Mouse (Mus musculus): ENCODE results near the gene Panx3.
A peak's percentile ranks its signal among the peaks of the same experiment; 100 is the strongest.

Gene Panx3

GRCm38 (mm10) chr9:37669115-37669514 lies at the start of gene Panx3:
Gene Panx3, minus strand, starts transcription at chr9:37669235.
- DNase-seq = no peak

DNA sequence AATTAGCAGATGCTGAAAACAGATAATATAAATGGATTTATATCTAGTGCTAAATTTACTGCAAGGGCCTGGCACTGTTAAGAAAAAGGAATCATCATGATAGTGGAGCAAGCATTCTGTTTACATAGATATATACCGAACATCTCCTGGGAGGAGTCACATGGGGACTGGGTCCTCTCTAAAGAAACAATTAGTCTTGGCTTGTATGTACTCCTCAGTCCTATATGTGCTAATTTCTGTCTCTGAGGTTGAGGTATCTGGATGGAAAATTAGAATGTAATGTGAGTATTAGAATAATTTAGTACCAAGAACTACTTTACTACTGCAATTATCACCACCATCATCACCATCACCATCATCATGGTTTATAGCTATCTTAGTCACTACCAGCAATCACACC lies 47.1 kb upstream of the Panx3 start, which contains the start of gene Olfr160:
Gene Olfr160, minus strand, starts transcription at position 101 of the 400 bp plus-strand sequence.
- no peak for DNase-seq

- peak; percentile 29 to 37 for DNase-seq
Measured at GRCm38 (mm10) chr9:37689970-37690686, 21.1 kb upstream of the Panx3 start.

DNA sequence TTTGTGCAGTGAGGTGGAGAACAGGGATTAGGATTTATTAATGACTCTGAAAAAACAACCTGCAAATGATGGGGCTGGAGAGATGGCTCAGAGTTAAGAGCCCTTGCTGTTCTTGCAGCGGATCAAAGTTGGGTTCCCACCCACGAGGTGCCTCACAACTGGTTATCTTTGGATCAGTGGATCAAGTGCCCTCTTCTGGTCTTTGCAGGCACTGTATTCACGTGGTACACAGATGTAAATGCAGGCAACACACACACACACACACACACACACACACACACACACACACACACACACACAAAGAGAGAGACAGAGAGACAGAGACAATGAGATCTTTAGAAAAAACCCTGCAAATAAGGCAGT lies 18.9 kb upstream of the Panx3 start:
- no peak for DNase-seq

- no peak for DNase-seq
Measured at GRCm38 (mm10) chr9:37687288-37687940, 18.4 kb upstream of the Panx3 start.

- no peak for DNase-seq
Measured at GRCm38 (mm10) chr9:37681123-37681522, 12.1 kb upstream of the Panx3 start.

- no peak for DNase-seq
Measured at GRCm38 (mm10) chr9:37675287-37675686, 6.3 kb upstream of the Panx3 start.

GRCm38 (mm10) chr9:37670261-37670660 lies 1.2 kb upstream of the Panx3 start:
- no peak for DNase-seq

DNA sequence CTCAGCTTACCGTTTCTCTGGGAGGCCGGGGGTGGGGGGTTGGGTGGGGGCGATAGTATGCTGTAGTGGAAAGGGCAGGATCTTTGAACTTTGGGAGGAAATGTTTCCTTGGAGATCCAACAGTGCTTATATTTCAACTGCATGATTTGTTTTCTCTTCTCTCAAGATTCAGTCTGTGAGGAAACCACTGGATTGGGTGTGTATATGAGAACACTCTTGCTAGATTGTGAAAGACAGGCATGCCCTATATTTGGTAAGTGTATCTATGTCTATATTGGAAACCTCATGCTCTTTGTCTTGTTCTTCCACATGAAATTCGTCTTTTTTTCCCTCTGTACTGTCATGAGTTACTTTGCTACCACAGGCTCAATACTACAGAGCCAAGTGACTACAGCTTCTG lies 643 bp upstream of the Panx3 start:
- DNase-seq = no peak

DNA sequence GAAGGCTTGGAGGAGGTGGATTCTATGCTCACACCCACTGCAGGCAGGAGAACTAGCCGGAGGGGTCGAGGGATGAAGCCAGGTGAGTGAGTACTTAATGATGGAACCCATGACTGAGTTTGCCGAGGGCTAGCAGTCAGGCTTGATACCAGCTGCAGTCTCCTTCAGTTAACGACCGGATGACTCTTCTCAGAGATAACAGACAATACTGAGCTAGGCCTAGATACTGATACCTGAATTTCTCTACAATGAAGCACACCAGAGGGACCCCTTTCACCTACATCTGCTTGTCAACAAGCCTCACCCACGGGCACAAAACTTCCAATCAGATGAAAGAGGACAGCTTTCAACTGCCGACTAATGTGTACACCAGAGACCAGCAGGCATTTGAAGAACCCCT lies 3.0 kb downstream of the Panx3 start:
- DNase-seq = no peak

GRCm38 (mm10) chr9:37664604-37665003 lies 4.4 kb downstream of the Panx3 start:
- no peak for DNase-seq

GRCm38 (mm10) chr9:37663210-37663609 lies 5.8 kb downstream of the Panx3 start:
- no peak for DNase-seq

- no peak for DNase-seq
Measured at GRCm38 (mm10) chr9:37659413-37659812, 9.6 kb downstream of the Panx3 start.

GRCm38 (mm10) chr9:37656931-37657481 lies 12.0 kb downstream of the Panx3 start, which contains the start of gene Tbrg1:
Gene Tbrg1, minus strand, starts transcription at chr9:37657312.
- peak; percentile 80 to 82 for DNase-seq

GRCm38 (mm10) chr9:37656439-37656881 lies 12.6 kb downstream of the Panx3 start:
- DNase-seq = peak in 1 of 2 experiments; percentile 4

DNA sequence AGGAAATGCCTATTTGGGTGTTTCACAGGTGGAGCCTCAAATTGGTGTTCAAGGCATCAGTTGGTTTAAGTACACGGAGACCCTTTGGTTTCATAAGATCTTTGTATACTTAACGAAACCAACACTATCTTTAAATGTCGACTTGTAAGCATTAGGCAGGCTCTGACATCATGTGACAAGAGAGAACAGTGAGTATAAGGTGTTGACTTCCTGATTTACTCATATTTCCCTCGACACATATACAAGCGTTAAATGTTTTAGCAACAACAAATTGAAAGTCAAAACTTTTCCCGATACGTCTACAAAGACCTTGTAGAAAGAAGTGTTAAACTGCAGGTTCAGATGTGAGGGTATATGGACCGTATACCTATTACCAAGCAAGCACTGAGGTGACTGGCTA lies 13.1 kb downstream of the Panx3 start:
- DNase-seq = no peak

DNA sequence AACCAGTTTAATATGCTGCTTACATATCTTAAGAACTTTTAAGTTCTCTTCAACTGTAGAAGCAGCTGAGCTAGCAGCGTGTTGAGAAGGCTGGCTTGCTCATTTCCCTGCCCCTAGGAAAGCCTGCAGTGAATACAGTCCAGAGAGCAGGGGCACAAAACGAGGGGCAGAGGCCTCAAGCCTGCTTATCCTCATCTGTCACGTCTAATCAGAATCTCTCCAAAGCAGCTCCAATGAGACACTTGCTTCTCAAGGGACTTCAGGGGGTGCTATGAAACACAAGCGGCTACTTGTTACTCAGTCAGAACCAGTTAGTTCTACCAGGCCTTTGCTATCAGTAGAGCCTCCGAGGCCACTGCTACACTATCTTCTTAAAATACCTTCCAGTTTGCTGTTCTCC lies 15.2 kb downstream of the Panx3 start:
- no peak for DNase-seq

DNA sequence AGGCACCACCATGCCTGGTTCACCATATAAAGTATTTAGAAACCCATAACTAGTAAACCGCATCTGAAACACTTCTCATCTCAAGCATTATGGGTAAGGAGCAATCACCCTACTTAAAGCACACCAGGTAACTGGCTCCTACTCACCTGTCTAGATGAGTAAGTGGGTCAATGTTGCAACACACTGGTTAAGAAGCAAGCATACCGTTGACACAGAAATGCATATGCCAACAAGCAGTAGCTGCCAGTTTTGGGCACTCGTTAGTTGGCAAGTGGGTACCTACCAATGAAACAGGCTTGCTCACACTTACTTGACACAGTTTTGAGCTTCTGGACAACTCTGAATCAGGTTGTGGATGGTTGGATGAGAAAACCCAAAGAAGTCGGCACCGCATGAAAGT lies 18.4 kb downstream of the Panx3 start:
- DNase-seq = no peak

GRCm38 (mm10) chr9:37646246-37646645 lies 22.8 kb downstream of the Panx3 start:
- no peak for DNase-seq

DNA sequence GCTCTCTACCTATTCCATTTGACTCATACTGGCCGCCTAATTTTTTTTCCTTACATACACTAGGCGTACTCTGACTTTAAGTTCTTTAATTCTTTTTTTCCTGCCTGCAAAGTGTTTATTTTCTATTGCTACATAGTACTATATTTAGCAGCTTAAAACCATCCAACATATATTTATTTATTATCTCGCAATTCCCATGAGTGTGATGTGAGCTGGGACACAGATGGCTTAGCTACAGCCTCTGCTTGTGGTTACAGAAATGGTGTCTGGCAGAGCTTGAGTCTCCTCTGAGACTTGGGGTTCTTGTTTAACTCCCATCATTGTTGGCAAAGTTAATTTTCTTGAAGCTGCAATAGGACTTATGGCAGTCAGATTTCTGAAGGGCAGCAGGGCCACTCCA lies 30.3 kb downstream of the Panx3 start:
- DNase-seq = no peak

DNA sequence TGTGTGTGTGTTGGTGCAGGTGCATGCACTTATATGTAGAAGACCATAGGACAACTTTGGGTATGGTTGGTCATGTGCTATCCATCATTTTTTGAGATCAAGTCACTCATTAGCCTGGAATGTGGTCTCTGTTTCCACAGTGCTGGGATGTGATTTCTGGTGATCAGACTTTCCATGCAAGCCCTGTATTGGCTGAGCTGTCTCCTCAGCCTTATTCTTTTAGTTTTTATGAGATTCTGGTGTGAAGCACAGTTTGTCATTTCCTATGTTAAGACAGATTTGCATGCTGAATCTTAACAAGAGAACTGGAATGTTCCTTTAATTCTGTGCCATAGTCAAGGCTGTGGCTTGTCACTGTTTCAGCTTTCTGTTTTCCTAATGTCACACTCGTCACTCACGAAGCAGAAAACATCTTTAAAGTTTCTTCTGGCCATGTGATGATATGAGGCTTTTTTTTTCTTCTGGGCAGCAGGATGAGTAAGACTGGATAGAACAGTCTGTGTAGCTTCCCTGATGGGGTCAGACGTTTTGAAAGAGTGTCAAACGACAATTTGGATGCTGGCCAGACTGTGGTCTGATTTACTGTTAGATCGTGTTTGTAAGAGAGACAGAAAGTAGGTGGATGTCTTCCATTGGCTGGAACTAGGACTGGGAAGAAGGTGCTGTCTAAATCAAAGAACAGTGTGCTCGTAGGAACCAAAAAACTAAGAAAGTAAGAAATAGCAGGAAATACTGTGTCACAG lies 32.1 kb downstream of the Panx3 start:
- DNase-seq = no peak

- peak; percentile 77 for DNase-seq
Measured at GRCm38 (mm10) chr9:37636335-37636734, 32.7 kb downstream of the Panx3 start.

GRCm38 (mm10) chr9:37634269-37634668 lies 34.8 kb downstream of the Panx3 start:
- DNase-seq = no peak
